Mouse (Mus musculus) stomach, embryonic 14.5 days (tissue): ENCODE measurements around the gene Gm21987. TPM values are rescaled to one million over a fixed set of nuclear protein-coding genes. Genes with fewer than 3 reads are reported as not detected.
A peak's percentile ranks its signal among the peaks of the same experiment; 100 is the strongest.

ENCODE experiments used
- ATAC-seq: fragments of 200-750 bp; cut with Nextera tagmentation; 2 replicates; pipeline ENCODE4 v1.8.0; 2017; ENCODE audit warnings: low read depth, moderate TSS enrichment; ENCODE audit not compliant: insufficient number of reproducible peaks, insufficient read depth, low FRiP score
- H3K27ac ChIP-seq: fragments of 300-500 bp; sonication (generic); 2 replicates; pipeline ENCODE4 v1.5.1; 2014; ENCODE audit warnings: mild to moderate bottlenecking, low read length, moderate library complexity, mixed read lengths
- H3K27me3 ChIP-seq: fragments of 300-500 bp; sonication (generic); 2 replicates; pipeline ENCODE4 v1.6.1; 2014; ENCODE audit warnings: low read length, control low read depth, mixed read lengths; ENCODE audit not compliant: control insufficient read depth, insufficient read depth
- H3K36me3 ChIP-seq: fragments of 300-500 bp; sonication (generic); 2 replicates; pipeline ENCODE4 v1.6.1; 2014; ENCODE audit warnings: mild to moderate bottlenecking, control low read depth, low read length, moderate library complexity, mixed read lengths; ENCODE audit not compliant: control insufficient read depth, insufficient read depth
- H3K4me1 ChIP-seq: fragments of 300-500 bp; sonication (generic); 2 replicates; pipeline ENCODE4 v1.6.1; 2014; ENCODE audit warnings: low read length, control low read depth, mixed read lengths; ENCODE audit not compliant: control insufficient read depth, insufficient read depth
- H3K4me2 ChIP-seq: fragments of 300-500 bp; sonication (generic); replicated peaks from 2 replicates; pipeline ENCODE4 v1.6.1; 2014; ENCODE audit warnings: low read depth, low read length, control low read depth
- H3K4me3 ChIP-seq: fragments of 300-500 bp; sonication (generic); 2 replicates; pipeline ENCODE4 v1.5.1; 2014; ENCODE audit warnings: low read depth, low read length, control low read depth
- H3K9ac ChIP-seq: fragments of 300-500 bp; sonication (generic); replicated peaks from 2 replicates; pipeline ENCODE4 v1.6.1; 2014; ENCODE audit warnings: low read depth, mild to moderate bottlenecking, control low read depth, low read length, moderate library complexity, mixed read lengths
- H3K9me3 ChIP-seq: fragments of 300-500 bp; sonication (generic); 2 replicates; pipeline ENCODE4 v1.6.1; 2016; ENCODE audit warnings: low read depth, low read length, control low read depth; ENCODE audit not compliant: control insufficient read depth
- WGBS: fragments of 180-500 bp; shearing (Covaris S2); extraction: QIAGEN DNeasy Blood & Tissue Kit; methylation state at CpG from one replicate; pipeline ENCODE4 v1.1.7; 2014; 5-methylcytosine and 5-hydroxymethylcytosine counted together
- polyA plus RNA-seq: library from polyadenylated mRNA; unstranded; fragments of >200 nt; fragmentation: Nextera tagmentation; extraction: Ambion mirVana; gene quantifications from 2 replicates; pipeline ENCODE4 v1.2.1, GENCODE M21; 2014

The Gm21987 gene
- polyA plus RNA-seq, 1 experiment from 2014 or later, result not detected

- ATAC-seq, result no peak
Observed at GRCm38 (mm10) chr16:38376841-38377249, 30.0 kb downstream of the Gm21987 start.

DNA sequence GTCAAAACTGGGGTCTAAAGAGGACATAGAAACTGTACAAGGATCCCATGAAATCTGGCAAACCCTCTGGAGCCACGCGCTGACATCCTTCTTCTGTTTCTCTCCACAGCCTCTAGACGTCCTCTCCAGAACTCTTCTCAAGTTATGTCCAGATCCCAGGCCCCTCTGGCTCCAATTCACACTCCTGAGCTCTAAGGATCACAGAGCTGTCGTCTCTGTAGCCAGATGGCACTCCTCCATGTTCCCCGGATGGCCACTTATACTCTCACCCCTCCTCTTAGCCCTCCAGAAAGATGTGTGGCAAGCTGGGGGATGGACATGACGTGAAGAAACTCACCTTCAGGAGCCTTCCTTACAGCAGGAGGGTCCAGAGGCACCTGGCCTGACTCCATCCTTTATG, 30.7 kb downstream of the Gm21987 start:
- Histone ChIP-seq H3K9me3 (no peaks in the 10 kb centered on the region), H3K27me3 (no peaks in the 10 kb centered on the region), H3K36me3 (no peaks in the 10 kb centered on the region), H3K27ac (no peak overlapping the region), H3K4me1 (no peaks in the 10 kb centered on the region; the same call in 1 of the 2 replicates), H3K4me3 (no peak overlapping the region), H3K4me2 (no peak overlapping the region), H3K9ac (no peak overlapping the region)
- WGBS, result 78% methylated on average over 6 of the region's 6 CpGs
- no peak for ATAC-seq

More at GRCm38 (mm10) chr16:38376841-38377249, 30.0 kb downstream of the Gm21987 start:
- Histone ChIP-seq H3K9ac (no peak overlapping the region), H3K9me3 (no peaks in the 10 kb centered on the region), H3K4me2 (peak overlapping the region; percentile 40), H3K4me1 (no peaks in the 10 kb centered on the region; the same call in 1 of the 2 replicates), H3K27ac (no peak overlapping the region; the same call in 1 of the 2 replicates), H3K4me3 (peak overlapping the region; percentile 18), H3K36me3 (no peaks in the 10 kb centered on the region), H3K27me3 (no peaks in the 10 kb centered on the region)
- 52% methylated on average over 8 of the region's 8 CpGs for WGBS

DNA sequence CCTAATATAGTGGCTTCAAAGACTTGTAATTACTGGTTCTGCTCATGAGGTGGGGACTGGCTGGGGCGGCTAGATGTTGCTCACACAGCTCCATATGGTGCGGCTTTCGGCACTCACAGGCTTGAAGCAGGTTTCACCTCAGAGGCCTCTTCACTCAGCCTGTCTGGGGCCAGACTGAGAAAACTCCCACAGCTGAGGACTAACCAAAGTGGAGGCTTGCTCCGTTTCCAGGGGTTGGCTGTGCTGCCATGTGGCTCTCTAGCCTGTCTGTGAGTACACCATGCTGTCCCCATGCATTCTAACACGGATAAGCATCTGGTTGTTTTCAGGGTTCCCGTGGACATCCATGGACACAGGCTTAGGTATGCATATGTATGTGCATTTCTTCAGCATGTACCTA, 31.8 kb downstream of the Gm21987 start:
- ATAC-seq, result 0 out of 2 replicates have a peak, but pooled peaks have one; percentile 26
- no peaks in the 10 kb centered on the region for H3K27me3 ChIP-seq
- H3K4me2 ChIP-seq, result no peak overlapping the region
- 82% methylated on average over 6 of the region's 6 CpGs for WGBS
- H3K9me3 ChIP-seq, result no peaks in the 10 kb centered on the region
- no peak overlapping the region for H3K9ac ChIP-seq
- no peaks in the 10 kb centered on the region; the same call in 1 of the 2 replicates for H3K4me1 ChIP-seq
- H3K36me3 ChIP-seq, result no peaks in the 10 kb centered on the region
- no peak overlapping the region for H3K4me3 ChIP-seq
- no peak overlapping the region for H3K27ac ChIP-seq

DNA sequence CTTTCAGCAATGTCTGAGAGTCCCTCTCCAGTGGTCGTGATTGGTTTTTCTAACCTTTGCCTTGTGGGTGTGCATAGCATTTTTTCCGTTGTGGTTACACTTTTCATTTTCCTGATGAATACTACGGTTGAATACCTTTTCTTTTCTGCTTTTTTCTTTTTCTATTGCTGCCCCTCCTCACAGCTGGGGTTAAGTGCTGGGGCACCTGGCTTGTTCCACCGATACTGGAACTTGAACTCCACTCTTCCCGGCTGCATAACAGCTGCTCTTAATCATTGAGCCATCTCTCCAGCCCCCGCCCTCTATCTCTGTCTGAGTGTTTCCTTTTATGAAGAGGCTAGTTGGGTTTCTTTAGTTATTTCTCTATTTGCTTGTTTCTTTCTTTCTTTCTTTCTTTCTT, 32.2 kb downstream of the Gm21987 start:
- 28% methylated on average over 6 of the region's 6 CpGs for WGBS
- Histone ChIP-seq H3K4me3 (no peak overlapping the region), H3K36me3 (no peaks in the 10 kb centered on the region), H3K4me1 (no peaks in the 10 kb centered on the region; the same call in 1 of the 2 replicates), H3K9ac (no peak overlapping the region), H3K4me2 (no peak overlapping the region), H3K27ac (no peak overlapping the region), H3K27me3 (no peaks in the 10 kb centered on the region), H3K9me3 (no peaks in the 10 kb centered on the region)
- ATAC-seq, result no peak

GRCm38 (mm10) chr16:38379493-38379892, 32.7 kb downstream of the Gm21987 start:
- ATAC-seq, result no peak
- no peaks in the 10 kb centered on the region for H3K36me3 ChIP-seq
- 39% methylated on average over 3 of the region's 3 CpGs for WGBS
- H3K9ac ChIP-seq, result no peak overlapping the region
- no peak overlapping the region for H3K4me2 ChIP-seq
- H3K9me3 ChIP-seq, result no peaks in the 10 kb centered on the region
- no peak overlapping the region for H3K27ac ChIP-seq
- H3K4me3 ChIP-seq, result no peak overlapping the region
- no peaks in the 10 kb centered on the region; the same call in 1 of the 2 replicates for H3K4me1 ChIP-seq
- no peaks in the 10 kb centered on the region for H3K27me3 ChIP-seq

GRCm38 (mm10) chr16:38379926-38380325, 33.1 kb downstream of the Gm21987 start:
- H3K4me2 ChIP-seq, result no peak overlapping the region
- 89% methylated on average over 3 of the region's 3 CpGs for WGBS
- no peaks in the 10 kb centered on the region for H3K9me3 ChIP-seq
- H3K4me1 ChIP-seq, result no peaks in the 10 kb centered on the region; the same call in 1 of the 2 replicates
- no peak overlapping the region for H3K27ac ChIP-seq
- no peak for ATAC-seq
- no peak overlapping the region for H3K9ac ChIP-seq
- no peaks in the 10 kb centered on the region for H3K36me3 ChIP-seq
- H3K4me3 ChIP-seq, result no peak overlapping the region
- H3K27me3 ChIP-seq, result no peaks in the 10 kb centered on the region

DNA sequence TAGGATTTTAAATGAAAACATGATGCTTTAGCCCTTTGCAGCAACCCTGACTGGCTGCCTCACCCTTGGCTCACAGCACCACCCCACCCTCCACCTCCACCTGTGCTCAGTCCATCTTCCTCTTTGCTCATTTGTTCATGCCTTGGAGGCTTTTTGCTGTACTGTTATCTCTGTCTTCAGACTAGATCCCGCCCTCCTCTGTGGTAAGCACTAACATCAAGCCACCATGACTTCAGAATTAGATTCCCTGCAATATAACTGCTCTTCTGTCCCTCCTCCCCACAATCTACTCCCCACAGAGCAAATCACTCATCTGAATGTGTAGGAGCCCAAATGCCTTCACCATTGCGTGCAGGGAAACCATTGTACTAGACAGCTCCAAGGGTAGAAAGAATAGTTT, 36.8 kb downstream of the Gm21987 start:
- Histone ChIP-seq H3K36me3 (no peaks in the 10 kb centered on the region), H3K9ac (no peak overlapping the region), H3K4me3 (no peak overlapping the region), H3K4me1 (no peaks in the 10 kb centered on the region), H3K4me2 (no peak overlapping the region), H3K9me3 (no peaks in the 10 kb centered on the region), H3K27ac (no peak overlapping the region), H3K27me3 (no peaks in the 10 kb centered on the region)
- WGBS, result 77% methylated on average over 2 of the region's 2 CpGs
- ATAC-seq, result no peak

DNA sequence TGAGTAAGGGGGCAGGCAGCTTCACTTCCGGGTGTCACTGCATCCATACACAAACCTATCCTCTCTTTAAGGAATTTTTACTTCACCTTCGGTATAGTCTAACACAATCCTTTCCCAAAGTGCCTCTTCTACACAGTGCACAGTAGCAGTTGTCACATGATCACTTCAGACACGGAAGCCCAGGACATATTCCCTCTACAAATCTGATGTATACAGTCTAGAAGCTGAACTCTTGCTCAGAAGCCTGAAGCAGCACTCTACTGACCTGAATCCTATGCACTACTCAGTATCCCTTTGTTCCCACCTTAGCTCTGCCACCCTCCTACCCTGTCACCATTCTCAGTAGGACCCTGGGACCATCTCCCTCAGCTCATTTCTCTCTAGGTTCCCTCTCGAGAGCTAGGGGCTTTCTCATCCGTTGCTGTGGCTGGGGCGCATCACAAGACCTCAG, 38.4 kb downstream of the Gm21987 start:
- no peaks in the 10 kb centered on the region for H3K27me3 ChIP-seq
- no peak for ATAC-seq
- H3K27ac ChIP-seq, result no peak overlapping the region
- no peak overlapping the region for H3K4me2 ChIP-seq
- no peak overlapping the region for H3K9ac ChIP-seq
- H3K4me1 ChIP-seq, result no peaks in the 10 kb centered on the region
- no peak overlapping the region for H3K4me3 ChIP-seq
- H3K9me3 ChIP-seq, result no peaks in the 10 kb centered on the region
- WGBS, result 88% methylated on average over 6 of the region's 6 CpGs
- no peaks in the 10 kb centered on the region for H3K36me3 ChIP-seq

DNA sequence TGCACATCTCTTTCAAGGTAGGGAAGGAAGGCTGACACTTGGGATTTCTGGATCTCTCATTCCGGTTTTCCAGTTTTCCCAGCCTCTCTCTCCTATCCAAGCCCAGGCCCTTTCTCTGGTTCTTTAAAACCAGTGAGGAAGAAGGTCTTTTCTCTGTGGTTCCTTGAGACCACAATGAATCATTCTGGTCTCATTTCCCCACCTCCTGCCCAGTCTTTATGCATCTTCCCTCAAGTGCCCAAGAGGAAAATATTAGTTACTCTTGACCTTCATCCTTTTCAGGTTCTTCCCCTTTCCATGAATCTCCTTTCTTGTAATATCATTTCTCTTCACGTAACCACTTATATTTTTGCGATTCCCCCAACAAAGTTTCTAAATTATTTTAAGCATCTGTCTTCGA, 38.9 kb downstream of the Gm21987 start:
- no peaks in the 10 kb centered on the region for H3K4me1 ChIP-seq
- no peak overlapping the region for H3K4me3 ChIP-seq
- H3K9me3 ChIP-seq, result no peaks in the 10 kb centered on the region
- H3K27me3 ChIP-seq, result no peaks in the 10 kb centered on the region
- H3K27ac ChIP-seq, result no peak overlapping the region
- H3K9ac ChIP-seq, result no peak overlapping the region
- ATAC-seq, result no peak
- H3K36me3 ChIP-seq, result no peaks in the 10 kb centered on the region
- H3K4me2 ChIP-seq, result no peak overlapping the region
- WGBS, result 94% methylated on average over 4 of the region's 4 CpGs
